Mouse (Mus musculus) G1E (cell line): ENCODE data around the gene Me3.
"Not testable (repeated sequence)": the region's sequence is repeated elsewhere in the genome, so short reads cannot be mapped to it uniquely, and the experiment has no call there.

Experiments
- CTCF ChIP-seq: IDR thresholded peaks from 2 replicates; pipeline ENCODE4 v1.5.1; 2012; ENCODE audit warnings: low read depth, low read length, inconsistent platforms, mixed read lengths
- GATA1 ChIP-seq: IDR thresholded peaks from 2 replicates; pipeline ENCODE4 v1.6.1; 2012; ENCODE audit warnings: borderline replicate concordance, low read length, inconsistent platforms, mixed read lengths
- GATA2 ChIP-seq: IDR thresholded peaks from 2 replicates; pipeline ENCODE4 v1.6.1; 2012; ENCODE audit warnings: low read depth, low read length, inconsistent platforms, borderline replicate concordance
- TAL1 ChIP-seq: conservative IDR thresholded peaks from 2 replicates; pipeline ENCODE4 v1.6.1; 2012; ENCODE audit warnings: low read depth, low read length, inconsistent platforms, mixed read lengths

DNA sequence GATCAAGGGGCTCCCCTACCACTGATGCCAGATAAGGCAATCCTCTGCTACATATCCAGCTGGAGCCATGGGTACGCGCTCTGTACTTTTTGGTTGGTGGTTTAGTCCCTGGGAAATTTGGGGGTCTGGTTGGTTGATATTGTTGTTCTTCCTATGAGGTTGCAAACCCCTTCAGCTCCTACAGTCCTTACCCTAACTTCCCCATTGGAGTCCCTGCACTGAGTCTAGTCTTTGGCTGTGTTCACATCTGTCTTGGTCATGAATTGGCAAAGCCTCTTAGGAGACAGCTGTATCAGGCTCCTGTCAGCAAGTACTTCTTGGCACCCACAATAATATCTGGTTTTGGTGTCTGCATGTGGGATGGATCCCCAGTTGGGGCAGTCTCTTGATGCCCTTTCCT lies 98.9 kb downstream of the Me3 start:
- TF ChIP-seq CTCF, GATA1, GATA2, TAL1: not testable (repeated sequence)
